Mouse (Mus musculus): ENCODE measurements around the gene Arhgap11a. TPM values are rescaled to one million over a fixed set of nuclear protein-coding genes. Genes with fewer than 3 reads are reported as not detected.

Arhgap11a gene
- polyA plus RNA-seq, 1 experiment from 2014 or later: 29.9 TPM

- Histone ChIP-seq H3K4me3 (replicated peaks) (no peak overlapping the region), H3K36me3 (no peaks in the 10 kb centered on the region), H3K27me3 (no peaks in the 10 kb centered on the region), H3K4me2 (no peak overlapping the region), H3K9ac (no peak overlapping the region), H3K27ac (no peak overlapping the region), H3K4me1 (no peaks in the 10 kb centered on the region), H3K9me3 (replicated peaks) (no peaks in the 10 kb centered on the region)
- 62% methylated on average over 10 of the region's 10 CpGs for WGBS
- ATAC-seq (replicated peaks; ENCODE audit: low FRiP score): no peak
Observed at GRCm38 (mm10) chr2:113806851-113807577, 41.4 kb downstream of the Arhgap11a start.

GRCm38 (mm10) chr2:113805765-113806164 lies 42.7 kb downstream of the Arhgap11a start:
- Histone ChIP-seq H3K4me2 (no peak overlapping the region), H3K4me3 (replicated peaks) (no peak overlapping the region), H3K36me3 (no peaks in the 10 kb centered on the region), H3K9ac (no peak overlapping the region), H3K9me3 (replicated peaks) (no peaks in the 10 kb centered on the region), H3K27ac (no peak overlapping the region), H3K27me3 (no peaks in the 10 kb centered on the region), H3K4me1 (no peaks in the 10 kb centered on the region)
- no peak for ATAC-seq (replicated peaks; ENCODE audit: low FRiP score)
- WGBS: 84% methylated on average over 4 of the region's 4 CpGs

- H3K9ac ChIP-seq: no peak overlapping the region
- 12% methylated on average over 1 of the region's 1 CpGs for WGBS
Observed at GRCm38 (mm10) chr2:113803753-113804152, 44.7 kb downstream of the Arhgap11a start.

GRCm38 (mm10) chr2:113800846-113801245 lies 47.6 kb downstream of the Arhgap11a start:
- H3K36me3 ChIP-seq: no peaks in the 10 kb centered on the region
- H3K4me1 ChIP-seq: no peaks in the 10 kb centered on the region
- H3K4me3 ChIP-seq (replicated peaks): no peak overlapping the region
- WGBS: 66% methylated on average over 5 of the region's 5 CpGs
- no peak overlapping the region for H3K4me2 ChIP-seq
- H3K9ac ChIP-seq: no peak overlapping the region
- H3K9me3 ChIP-seq (replicated peaks): no peaks in the 10 kb centered on the region
- no peak for ATAC-seq (replicated peaks; ENCODE audit: low FRiP score)
- no peak overlapping the region for H3K27ac ChIP-seq
- H3K27me3 ChIP-seq: no peaks in the 10 kb centered on the region

More at GRCm38 (mm10) chr2:113803753-113804152, 44.7 kb downstream of the Arhgap11a start:
- H3K4me2 ChIP-seq: no peak overlapping the region
- no peaks in the 10 kb centered on the region for H3K4me1 ChIP-seq
- no peak for ATAC-seq (replicated peaks; ENCODE audit: low FRiP score)
- H3K27ac ChIP-seq: no peak overlapping the region
- H3K9me3 ChIP-seq (replicated peaks): no peaks in the 10 kb centered on the region
- no peaks in the 10 kb centered on the region for H3K27me3 ChIP-seq
- no peaks in the 10 kb centered on the region for H3K36me3 ChIP-seq
- H3K4me3 ChIP-seq (replicated peaks): no peak overlapping the region

DNA sequence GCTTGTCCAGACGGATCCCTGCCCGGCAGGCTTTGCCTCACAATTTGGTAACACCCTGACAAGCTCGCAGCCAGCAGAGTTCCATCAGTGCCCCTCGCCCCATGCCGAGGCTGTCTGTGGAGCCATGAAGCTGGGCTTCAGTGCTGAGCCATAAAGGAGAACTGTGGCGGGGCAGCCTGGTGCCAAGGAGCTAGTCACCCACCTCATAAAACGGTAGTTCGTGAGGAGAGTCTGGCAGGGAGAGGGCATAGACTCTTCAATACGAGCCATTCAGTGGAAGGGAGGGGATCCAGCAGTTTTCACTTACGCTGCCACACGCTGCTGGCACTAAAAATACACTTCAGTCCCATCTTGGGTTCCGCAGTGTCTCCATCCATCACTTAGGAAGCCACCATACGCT lies 49.9 kb downstream of the Arhgap11a start:
- H3K9ac ChIP-seq: no peak overlapping the region
- ATAC-seq (replicated peaks; ENCODE audit: low FRiP score): no peak
- WGBS: 62% methylated on average over 13 of the region's 13 CpGs

GRCm38 (mm10) chr2:113795186-113795585 lies 53.3 kb downstream of the Arhgap11a start:
- Histone ChIP-seq H3K27me3 (no peaks in the 10 kb centered on the region), H3K9me3 (replicated peaks) (no peaks in the 10 kb centered on the region), H3K4me3 (replicated peaks) (no peak overlapping the region), H3K36me3 (no peaks in the 10 kb centered on the region), H3K4me1 (no peaks in the 10 kb centered on the region), H3K27ac (no peak overlapping the region), H3K9ac (no peak overlapping the region), H3K4me2 (no peak overlapping the region)
- 76% methylated on average over 4 of the region's 4 CpGs for WGBS
- no peak for ATAC-seq (replicated peaks; ENCODE audit: low FRiP score)

More for the DNA sequence above, 49.9 kb downstream of the Arhgap11a start:
- Histone ChIP-seq H3K9me3 (replicated peaks) (no peaks in the 10 kb centered on the region), H3K27ac (no peak overlapping the region), H3K4me3 (replicated peaks) (no peak overlapping the region), H3K4me1 (no peaks in the 10 kb centered on the region), H3K27me3 (no peaks in the 10 kb centered on the region), H3K4me2 (no peak overlapping the region), H3K36me3 (no peaks in the 10 kb centered on the region)

GRCm38 (mm10) chr2:113793521-113793920 lies 54.9 kb downstream of the Arhgap11a start:
- no peak overlapping the region for H3K27ac ChIP-seq
- H3K4me2 ChIP-seq: no peak overlapping the region
- no peak overlapping the region for H3K4me3 ChIP-seq (replicated peaks)
- H3K4me1 ChIP-seq: no peaks in the 10 kb centered on the region
- H3K27me3 ChIP-seq: no peaks in the 10 kb centered on the region
- H3K9me3 ChIP-seq (replicated peaks): no peaks in the 10 kb centered on the region
- no peak overlapping the region for H3K9ac ChIP-seq
- H3K36me3 ChIP-seq: no peaks in the 10 kb centered on the region
- WGBS: 87% methylated on average over 3 of the region's 3 CpGs
- no peak for ATAC-seq (replicated peaks; ENCODE audit: low FRiP score)

DNA sequence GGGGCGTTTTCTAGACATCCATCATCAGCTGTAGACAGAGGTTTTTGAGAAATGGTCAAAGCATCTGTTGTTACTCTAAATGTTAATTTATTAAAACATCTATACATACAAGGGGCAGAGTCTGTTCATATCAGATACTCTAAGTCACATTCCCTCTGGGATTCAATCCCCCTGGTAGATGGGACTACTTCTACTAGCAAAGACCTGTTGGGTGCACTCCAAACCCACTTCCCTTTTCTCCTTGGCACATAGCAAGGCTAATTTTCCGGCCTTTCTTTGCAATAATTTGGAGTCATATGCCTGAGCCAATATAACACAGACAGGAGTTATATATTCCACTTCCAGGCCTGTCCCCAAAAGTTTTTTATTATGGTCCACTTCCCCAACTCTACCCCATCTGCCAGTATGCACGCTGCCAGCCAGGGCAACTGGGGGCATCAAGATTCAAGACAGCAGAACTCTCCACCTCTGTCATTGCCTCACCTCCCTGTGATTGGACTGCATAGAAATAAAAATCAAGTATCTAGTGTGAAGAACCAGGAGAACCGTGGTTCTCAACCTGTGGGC lies 59.6 kb downstream of the Arhgap11a start:
- Histone ChIP-seq H3K27me3 (no peaks in the 10 kb centered on the region), H3K36me3 (no peaks in the 10 kb centered on the region), H3K9ac (no peak overlapping the region), H3K9me3 (replicated peaks) (no peaks in the 10 kb centered on the region), H3K4me2 (no peak overlapping the region), H3K4me3 (replicated peaks) (no peak overlapping the region), H3K4me1 (no peaks in the 10 kb centered on the region), H3K27ac (no peak overlapping the region)
- 92% methylated on average over 4 of the region's 4 CpGs for WGBS
- ATAC-seq (replicated peaks; ENCODE audit: low FRiP score): no peak

DNA sequence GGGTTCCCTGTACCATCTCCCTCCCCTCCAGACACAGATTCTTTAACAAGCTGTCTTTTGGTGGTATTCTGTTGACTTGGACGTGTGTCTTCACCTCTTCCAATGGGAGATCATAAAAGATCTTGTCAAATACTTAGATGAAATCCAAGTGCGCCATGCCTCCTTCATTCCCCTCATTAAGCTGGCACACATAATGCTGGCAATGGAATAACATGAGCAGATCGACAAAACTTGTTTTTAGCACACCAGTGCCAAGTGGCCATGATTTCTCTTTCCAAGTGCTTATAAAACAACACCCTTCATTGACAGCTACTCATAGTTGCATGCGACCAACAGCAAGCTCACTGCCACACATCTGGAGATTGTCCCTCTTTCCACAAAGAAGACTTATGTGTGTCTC lies 60.6 kb downstream of the Arhgap11a start:
- H3K4me2 ChIP-seq: no peak overlapping the region
- H3K4me1 ChIP-seq: no peaks in the 10 kb centered on the region
- H3K9ac ChIP-seq: no peak overlapping the region
- no peak overlapping the region for H3K4me3 ChIP-seq (replicated peaks)
- H3K36me3 ChIP-seq: no peaks in the 10 kb centered on the region
- H3K9me3 ChIP-seq (replicated peaks): no peaks in the 10 kb centered on the region
- WGBS: 87% methylated on average over 4 of the region's 4 CpGs
- no peak for ATAC-seq (replicated peaks; ENCODE audit: low FRiP score)
- H3K27me3 ChIP-seq: no peaks in the 10 kb centered on the region
- H3K27ac ChIP-seq: no peak overlapping the region

DNA sequence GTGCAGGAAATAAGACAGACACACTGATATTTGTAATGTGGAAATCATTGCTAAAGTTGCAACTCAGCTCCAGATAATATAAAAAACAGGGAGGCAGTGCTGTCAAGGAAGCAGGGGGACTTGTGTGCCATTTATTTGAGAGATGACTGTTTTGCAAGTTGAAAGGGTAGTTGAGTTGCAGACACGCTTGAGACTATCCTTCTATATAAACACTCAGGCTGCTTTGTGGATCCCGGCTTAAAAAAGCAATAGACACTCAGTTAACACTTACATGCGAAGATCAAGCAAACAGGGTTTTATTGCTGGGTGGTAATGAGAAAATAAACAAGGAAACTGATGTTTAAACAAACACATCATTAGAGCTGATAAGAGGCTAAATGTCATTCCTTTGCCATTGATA lies 63.6 kb downstream of the Arhgap11a start:
- H3K4me1 ChIP-seq: no peaks in the 10 kb centered on the region
- H3K27ac ChIP-seq: no peak overlapping the region
- no peak for ATAC-seq (replicated peaks; ENCODE audit: low FRiP score)
- H3K9ac ChIP-seq: no peak overlapping the region
- H3K36me3 ChIP-seq: no peaks in the 10 kb centered on the region
- no peak overlapping the region for H3K4me3 ChIP-seq (replicated peaks)
- 0 out of 2 replicates have a peak, but pooled peaks cover 3% of the 10 kb centered on the region for H3K27me3 ChIP-seq
- no peak overlapping the region for H3K4me2 ChIP-seq
- no peaks in the 10 kb centered on the region for H3K9me3 ChIP-seq (replicated peaks)
- 7% methylated on average over 3 of the region's 3 CpGs for WGBS

DNA sequence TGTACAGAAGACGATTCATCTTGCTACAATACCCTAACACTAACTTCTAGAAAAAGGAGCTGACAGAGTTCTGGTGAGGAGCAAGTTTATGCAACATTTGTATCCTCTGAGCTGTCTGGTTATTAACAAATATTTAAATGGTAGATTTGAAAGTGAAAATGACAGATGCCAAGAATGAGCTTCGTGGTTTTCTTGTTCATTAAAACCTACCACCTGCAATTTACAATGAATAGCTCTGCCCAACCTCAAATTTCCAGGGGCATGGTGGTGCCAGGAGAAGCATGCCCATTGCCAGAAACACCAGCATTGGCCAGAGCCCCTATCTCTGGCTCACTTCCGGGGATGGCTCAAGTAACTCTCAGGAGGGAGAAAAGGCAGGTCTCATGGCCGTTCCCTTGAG lies 66.9 kb downstream of the Arhgap11a start:
- H3K27me3 ChIP-seq: 0 out of 2 replicates have a peak, but pooled peaks cover 3% of the 10 kb centered on the region
- no peaks in the 10 kb centered on the region for H3K4me1 ChIP-seq
- no peaks in the 10 kb centered on the region for H3K36me3 ChIP-seq
- ATAC-seq (replicated peaks; ENCODE audit: low FRiP score): no peak
- H3K9ac ChIP-seq: no peak overlapping the region
- no peaks in the 10 kb centered on the region for H3K9me3 ChIP-seq (replicated peaks)
- 80% methylated on average over 4 of the region's 4 CpGs for WGBS
- H3K4me3 ChIP-seq (replicated peaks): no peak overlapping the region
- no peak overlapping the region for H3K27ac ChIP-seq
- no peak overlapping the region for H3K4me2 ChIP-seq

Data from kidney, embryonic 15.5 days (tissue).